Mouse (Mus musculus) 3T3-L1 (cell line): Measurements from ENCODE around the gene Gm20518.

ENCODE experiments used
- DNase-seq: peaks from one replicate; pipeline ENCODE4 v3.0.0-alpha.2; 2015; ENCODE audit warnings: low read depth, low spot score

The Gm20518 gene

GRCm38 (mm10) chr16:17896091-17896490 lies 4.6 kb upstream of the Gm20518 start:
- DNase-seq: no peak

GRCm38 (mm10) chr16:17893923-17894322 lies 2.5 kb upstream of the Gm20518 start, which contains the start of gene Tssk1:
Gene Tssk1 (plus strand): TSS chr16:17894223.
- no peak for DNase-seq

GRCm38 (mm10) chr16:17892606-17893005 lies 1.1 kb upstream of the Gm20518 start:
- no peak for DNase-seq

GRCm38 (mm10) chr16:17890917-17891566 lies 429 bp downstream of the Gm20518 start:
- DNase-seq: peak; percentile 94

GRCm38 (mm10) chr16:17890342-17890727 lies 1.1 kb downstream of the Gm20518 start:
- DNase-seq: no peak

- no peak for DNase-seq
Measured at GRCm38 (mm10) chr16:17889689-17890341, 1.7 kb downstream of the Gm20518 start.

- DNase-seq: no peak
Measured at GRCm38 (mm10) chr16:17884116-17884515, 7.4 kb downstream of the Gm20518 start.

- no peak for DNase-seq
Measured at GRCm38 (mm10) chr16:17882196-17882595, 9.3 kb downstream of the Gm20518 start.

GRCm38 (mm10) chr16:17879571-17879970 lies 11.9 kb downstream of the Gm20518 start:
- DNase-seq: no peak

GRCm38 (mm10) chr16:17876096-17876495 lies 15.4 kb downstream of the Gm20518 start:
- peak; percentile 74 for DNase-seq

- no peak for DNase-seq
Measured at GRCm38 (mm10) chr16:17875174-17875573, 16.3 kb downstream of the Gm20518 start.

- no peak for DNase-seq
Measured at GRCm38 (mm10) chr16:17872995-17873394, 18.5 kb downstream of the Gm20518 start.

GRCm38 (mm10) chr16:17871248-17871647 lies 20.2 kb downstream of the Gm20518 start:
- no peak for DNase-seq

- no peak for DNase-seq
Measured at GRCm38 (mm10) chr16:17865770-17866169, 25.7 kb downstream of the Gm20518 start.

- no peak for DNase-seq
Measured at GRCm38 (mm10) chr16:17865293-17865692, 26.2 kb downstream of the Gm20518 start.

- peak; percentile 69 for DNase-seq
Measured at GRCm38 (mm10) chr16:17858592-17858991, 32.9 kb downstream of the Gm20518 start.

GRCm38 (mm10) chr16:17857157-17857556 lies 34.3 kb downstream of the Gm20518 start:
- no peak for DNase-seq

- no peak for DNase-seq
Measured at GRCm38 (mm10) chr16:17853263-17853662, 38.2 kb downstream of the Gm20518 start.

- DNase-seq: no peak
Measured at GRCm38 (mm10) chr16:17851860-17852259, 39.6 kb downstream of the Gm20518 start.

- no peak for DNase-seq
Measured at GRCm38 (mm10) chr16:17851331-17851730, 40.1 kb downstream of the Gm20518 start.

- DNase-seq: no peak
Measured at GRCm38 (mm10) chr16:17849486-17849885, 42.0 kb downstream of the Gm20518 start.

- DNase-seq: peak; percentile 88
Measured at GRCm38 (mm10) chr16:17848928-17849327, 42.5 kb downstream of the Gm20518 start.

- no peak for DNase-seq
Measured at GRCm38 (mm10) chr16:17848431-17848830, 43.0 kb downstream of the Gm20518 start.
